Mouse (Mus musculus) spleen, adult 2 months (tissue): ENCODE data around the gene Arid1b.

ENCODE experiments used
- CTCF ChIP-seq: fragments of 200-500 bp; IDR thresholded peaks from 2 replicates; pipeline ENCODE4 v1.5.1; 2011; ENCODE audit warnings: mild to moderate bottlenecking, inconsistent platforms; ENCODE audit not compliant: insufficient read depth, insufficient read length, insufficient replicate concordance; ENCODE audit errors: extremely low read depth
- POLR2A ChIP-seq: fragments of 200-500 bp; IDR thresholded peaks from 2 replicates; pipeline ENCODE4 v1.6.1; 2011; ENCODE audit warnings: low read depth, low read length, inconsistent platforms

DNA sequence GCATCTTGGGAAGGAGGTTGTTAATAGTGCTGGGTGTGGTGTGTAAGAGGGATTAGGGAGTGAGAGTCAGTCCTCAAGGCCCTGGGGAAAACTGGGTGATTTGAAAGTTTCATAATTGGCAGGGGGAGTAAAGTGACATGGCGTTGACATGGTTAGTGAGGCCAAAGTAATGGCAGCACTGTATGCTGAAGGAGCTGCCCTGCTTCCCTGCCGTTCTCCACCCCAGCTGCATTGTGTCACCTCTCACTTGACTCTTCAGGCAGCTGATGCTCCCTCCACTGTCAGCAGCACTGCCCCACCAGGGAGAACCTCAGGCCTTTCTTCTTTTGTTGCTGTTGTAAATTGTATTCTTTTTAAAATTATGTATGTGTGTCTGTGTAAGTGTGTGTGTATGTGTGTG lies 107.8 kb downstream of the Arid1b start:
- TF ChIP-seq CTCF: no peak
- TF ChIP-seq POLR2A: no peak
